Mouse (Mus musculus): Measurements from ENCODE around the gene Nln.

DNA sequence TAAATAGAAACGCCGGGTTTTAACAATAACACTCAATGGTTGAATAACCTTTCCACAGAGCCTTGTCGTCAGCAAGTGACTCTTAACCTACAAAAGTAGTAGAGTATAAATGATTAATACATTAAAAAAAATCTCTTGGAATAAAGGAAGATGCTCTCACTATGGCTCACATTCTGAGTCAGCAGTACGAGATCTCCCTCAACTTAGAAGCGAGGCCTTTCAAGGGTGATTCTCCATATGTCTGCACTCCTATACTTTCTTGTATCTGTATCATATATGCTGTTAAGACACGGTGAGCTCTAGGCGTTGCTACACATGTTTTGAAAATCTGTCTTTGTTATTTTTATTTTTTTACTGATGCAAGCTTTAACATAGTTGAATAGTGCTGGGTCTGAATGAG lies 1.1 kb upstream of the Nln start:
- no peak for TF ChIP-seq CTCF (IDR thresholded peaks at IDR 0.05; ENCODE audit: low read depth, low read length)
- no peak for TF ChIP-seq POLR2A (IDR thresholded peaks at IDR 0.05; ENCODE audit: borderline replicate concordance, low read depth, low read length)

All from bone marrow macrophage, adult 2 months (primary cell).